Mouse (Mus musculus) spleen, adult 2 months (tissue): ENCODE results near the gene Gm49355. TPM values are rescaled to one million over a fixed set of nuclear protein-coding genes. Genes with fewer than 3 reads are reported as not detected.

Experiments
- DNase-seq, 2 experiments: peaks; one replicate each; pipeline versions ENCODE4 v3.0.0 to v3.0.0-alpha.2; 2012 to 2021; ENCODE audit warnings: low spot score in 2 of 2, low read depth in 1 of 2
- H3K27ac ChIP-seq: fragments of 200-500 bp; 2 replicates; pipeline ENCODE4 v1.5.1; 2012; ENCODE audit warnings: low read length, inconsistent platforms; ENCODE audit not compliant: insufficient read depth
- H3K27me3 ChIP-seq: fragments of 200-500 bp; 2 replicates; pipeline ENCODE4 v1.6.1; 2012; ENCODE audit warnings: mild to moderate bottlenecking, moderate library complexity, low read length, inconsistent platforms; ENCODE audit not compliant: control insufficient read depth, insufficient read depth
- H3K36me3 ChIP-seq: fragments of 200-500 bp; 2 replicates; pipeline ENCODE4 v1.6.1; 2012; ENCODE audit warnings: mild to moderate bottlenecking, low read length, inconsistent platforms; ENCODE audit not compliant: control insufficient read depth, insufficient read depth
- H3K4me1 ChIP-seq: fragments of 200-500 bp; 2 replicates; pipeline ENCODE4 v1.6.1; 2011; ENCODE audit warnings: inconsistent platforms; ENCODE audit not compliant: control insufficient read depth, insufficient read depth, insufficient read length
- H3K4me3 ChIP-seq: fragments of 200-500 bp; 2 replicates; pipeline ENCODE4 v1.5.1; 2011; ENCODE audit warnings: mild to moderate bottlenecking, inconsistent platforms; ENCODE audit not compliant: insufficient read depth, insufficient read length; ENCODE audit errors: extremely low read depth
- CTCF ChIP-seq: fragments of 200-500 bp; IDR thresholded peaks from 2 replicates; pipeline ENCODE4 v1.5.1; 2011; ENCODE audit warnings: mild to moderate bottlenecking, inconsistent platforms; ENCODE audit not compliant: insufficient read depth, insufficient read length, insufficient replicate concordance; ENCODE audit errors: extremely low read depth
- POLR2A ChIP-seq: fragments of 200-500 bp; IDR thresholded peaks from 2 replicates; pipeline ENCODE4 v1.6.1; 2011; ENCODE audit warnings: low read depth, low read length, inconsistent platforms
- WGBS: fragments of 180-500 bp; shearing (Covaris S2); methylation state at CpG from one replicate; pipeline ENCODE4 v1.1.7; 2018; 5-methylcytosine and 5-hydroxymethylcytosine counted together
- polyA plus RNA-seq: library from polyadenylated mRNA; depleted of rRNA; stranded (reverse); fragments of >200 nt; gene quantifications from 2 replicates; pipeline ENCODE4 v1.2.3, GENCODE M21; 2012

Gm49355 gene
- polyA plus RNA-seq, 1 experiment: 0.06 TPM

DNA sequence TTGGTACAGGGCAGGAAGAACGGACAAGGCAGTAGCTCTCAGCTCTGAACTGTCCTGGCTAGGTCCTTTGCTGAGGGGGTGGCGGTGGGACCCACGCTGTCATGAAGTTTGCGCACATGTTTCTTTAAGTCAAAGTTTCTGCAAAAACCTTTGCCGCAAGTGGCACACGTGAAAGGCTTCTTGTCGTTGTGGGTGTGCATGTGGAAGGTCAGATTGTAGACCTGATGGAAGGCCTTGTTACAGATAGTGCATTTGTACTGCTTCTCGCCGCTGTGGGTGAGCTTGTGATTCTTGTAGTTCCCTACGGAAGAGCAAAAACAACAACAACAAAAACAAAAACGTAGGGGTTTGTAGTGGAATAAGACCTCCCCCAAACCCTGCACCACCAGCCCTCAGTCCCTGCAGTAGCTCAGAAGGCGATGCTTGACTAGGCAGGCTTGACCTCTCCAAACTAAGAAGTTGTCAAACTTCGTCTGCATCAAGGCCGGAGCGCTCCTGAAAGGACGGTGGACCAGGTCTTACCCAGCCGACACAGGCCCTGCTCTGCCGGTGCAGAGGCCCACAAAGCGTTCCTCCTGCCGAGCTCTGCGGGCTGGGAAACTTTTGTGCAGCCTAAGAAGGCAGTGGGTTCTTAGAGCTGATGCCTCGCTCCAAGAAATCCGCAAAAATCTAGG lies 58.8 kb downstream of the Gm49355 start:
- no peak overlapping the region for H3K27ac ChIP-seq
- H3K27me3 ChIP-seq: peaks cover 31% of the 10 kb centered on the region
- 7% methylated on average over 23 of the region's 23 CpGs for WGBS
- H3K36me3 ChIP-seq: no peaks in the 10 kb centered on the region
- H3K4me3 ChIP-seq: no peak overlapping the region
- H3K4me1 ChIP-seq: no peaks in the 10 kb centered on the region
- no peak for DNase-seq
- TF ChIP-seq CTCF: no peak
- no peak for TF ChIP-seq POLR2A

DNA sequence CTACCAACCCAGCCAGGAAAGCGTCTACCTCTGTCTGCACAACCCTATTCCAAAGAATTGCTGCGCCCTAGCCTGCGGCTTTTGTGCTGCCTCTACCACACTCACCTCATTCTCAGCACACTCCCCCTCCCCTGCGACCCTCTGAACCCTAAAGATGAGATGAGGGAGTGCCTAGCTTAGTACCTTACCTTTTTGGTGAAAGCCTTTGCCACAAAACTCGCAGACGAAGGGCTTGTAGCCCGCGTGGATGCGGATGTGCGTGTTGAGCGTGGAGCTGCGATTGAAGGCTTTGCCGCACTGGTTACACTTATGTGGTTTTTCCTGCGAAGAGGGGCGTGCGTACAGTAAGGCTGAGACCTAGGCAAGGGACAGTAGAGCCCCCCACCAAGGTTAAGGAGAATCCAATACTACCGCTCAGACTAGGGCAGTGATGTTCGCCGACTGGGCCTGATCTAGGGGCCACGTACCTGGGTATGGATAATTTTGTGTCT lies 59.7 kb downstream of the Gm49355 start:
- Histone ChIP-seq H3K27me3 (peaks cover 30% of the 10 kb centered on the region), H3K4me1 (no peaks in the 10 kb centered on the region), H3K36me3 (no peaks in the 10 kb centered on the region), H3K4me3 (no peak overlapping the region), H3K27ac (no peak overlapping the region)
- TF ChIP-seq POLR2A (no peak), CTCF (no peak)
- 11% methylated on average over 20 of the region's 20 CpGs for whole genome bisulfite sequencing
- no peak for DNase-seq

DNA sequence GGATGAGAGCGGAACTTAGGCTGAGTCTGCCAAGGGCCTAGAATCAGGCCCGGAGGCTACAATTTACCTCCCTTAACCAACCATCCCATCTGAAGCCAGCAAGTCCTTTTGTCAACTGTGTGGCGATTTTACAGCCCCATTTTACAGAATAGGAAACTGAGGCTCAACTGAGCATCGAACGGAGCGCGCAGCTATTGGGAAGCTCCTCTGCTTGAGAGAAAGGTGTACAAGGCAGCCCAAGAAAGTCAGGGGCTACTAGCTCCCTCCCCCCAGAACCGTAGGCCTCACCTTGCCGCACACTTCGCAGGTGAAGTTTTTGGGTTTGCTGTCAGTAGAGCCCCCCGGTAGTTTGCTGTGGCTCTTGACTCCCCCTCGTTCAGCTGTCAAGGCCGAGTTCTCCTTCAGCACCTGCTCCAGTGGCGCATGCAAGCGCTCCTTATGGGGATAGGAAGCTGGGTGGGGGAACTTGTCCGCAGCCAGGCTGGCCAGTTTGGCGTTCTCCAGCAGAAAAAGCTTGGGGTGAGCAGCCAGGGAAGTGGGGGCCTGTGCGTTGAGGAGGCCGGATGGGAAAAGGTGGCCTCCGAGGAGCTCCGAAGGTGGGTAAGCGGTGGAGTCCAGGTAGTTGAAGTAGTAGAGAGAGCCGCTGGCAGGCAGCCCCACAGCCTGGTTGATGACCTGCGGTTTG lies 60.4 kb downstream of the Gm49355 start:
- no peak overlapping the region for H3K27ac ChIP-seq
- no peaks in the 10 kb centered on the region for H3K4me1 ChIP-seq
- DNase-seq: no peak
- H3K36me3 ChIP-seq: no peaks in the 10 kb centered on the region
- TF ChIP-seq POLR2A: no peak
- TF ChIP-seq CTCF: no peak
- peaks cover 32% of the 10 kb centered on the region for H3K27me3 ChIP-seq
- WGBS: 11% methylated on average over 24 of the region's 24 CpGs
- no peak overlapping the region for H3K4me3 ChIP-seq

DNA sequence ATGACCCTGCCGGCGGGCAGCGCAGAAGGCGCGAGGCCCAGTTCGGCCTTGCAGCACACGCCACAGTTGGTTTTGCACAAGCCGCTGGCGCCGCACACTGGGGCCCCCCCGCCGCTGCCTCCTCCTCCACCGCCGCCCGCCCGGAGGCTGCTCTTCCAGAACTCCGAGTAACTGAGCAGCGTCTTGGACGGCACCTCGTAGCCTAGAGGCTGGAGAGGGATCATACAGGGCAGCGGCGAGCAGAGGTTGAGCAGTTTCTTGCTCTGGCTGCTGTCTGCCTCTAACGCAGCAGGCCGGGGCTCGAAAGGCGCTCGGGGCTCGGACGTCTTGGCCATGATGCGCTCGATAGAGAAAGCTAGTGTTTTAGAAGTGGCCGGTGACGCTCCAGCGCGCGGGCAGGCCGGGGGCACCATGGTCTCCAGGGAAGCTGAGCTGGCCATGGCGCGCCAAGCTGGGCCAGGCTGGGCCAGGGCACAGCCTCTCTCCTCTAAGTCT lies 61.0 kb downstream of the Gm49355 start:
- no peak for DNase-seq
- Histone ChIP-seq H3K27ac (no peak overlapping the region), H3K27me3 (peaks cover 32% of the 10 kb centered on the region), H3K36me3 (no peaks in the 10 kb centered on the region), H3K4me3 (no peak overlapping the region), H3K4me1 (no peaks in the 10 kb centered on the region)
- TF ChIP-seq CTCF (no peak), POLR2A (no peak)
- WGBS: 2% methylated on average over 39 of the region's 39 CpGs

DNA sequence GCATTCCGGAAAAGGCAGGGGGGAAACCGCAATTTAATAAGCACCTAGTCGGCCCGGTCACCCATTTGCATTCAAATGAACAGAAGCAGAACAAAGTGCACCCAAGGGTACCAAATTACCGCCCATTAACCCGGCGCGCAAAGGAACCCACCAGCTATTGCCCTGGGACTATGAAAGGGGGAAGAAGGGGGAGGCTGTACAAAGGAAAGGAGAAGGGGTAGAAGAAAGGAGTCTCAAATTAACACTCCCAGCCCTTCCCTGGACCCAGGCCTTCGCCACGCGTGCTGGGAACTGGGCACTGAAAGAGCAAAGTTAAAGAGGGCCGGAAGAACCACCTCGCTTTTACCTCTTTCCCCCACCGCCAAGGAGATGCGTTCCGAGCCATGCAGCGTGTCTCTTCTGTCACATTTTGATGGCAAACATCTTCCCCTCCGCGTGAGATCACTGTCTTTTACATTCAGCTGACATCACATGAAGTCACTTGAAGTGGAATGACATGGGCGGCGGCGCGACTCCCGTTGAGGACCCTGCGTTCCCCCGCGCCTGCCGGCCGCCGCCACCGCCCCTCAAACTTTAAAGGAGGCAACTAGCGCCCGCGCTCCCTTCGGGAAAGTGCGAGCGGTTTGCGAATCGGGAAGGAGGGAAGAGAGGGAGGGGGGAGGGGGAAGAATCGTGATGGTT lies 61.6 kb downstream of the Gm49355 start:
- Histone ChIP-seq H3K36me3 (no peaks in the 10 kb centered on the region), H3K4me1 (no peaks in the 10 kb centered on the region), H3K4me3 (no peak overlapping the region), H3K27me3 (peaks cover 32% of the 10 kb centered on the region), H3K27ac (no peak overlapping the region)
- no peak for TF ChIP-seq CTCF
- no peak for TF ChIP-seq POLR2A
- no peak for DNase-seq
- WGBS: 4% methylated on average over 40 of the region's 40 CpGs

DNA sequence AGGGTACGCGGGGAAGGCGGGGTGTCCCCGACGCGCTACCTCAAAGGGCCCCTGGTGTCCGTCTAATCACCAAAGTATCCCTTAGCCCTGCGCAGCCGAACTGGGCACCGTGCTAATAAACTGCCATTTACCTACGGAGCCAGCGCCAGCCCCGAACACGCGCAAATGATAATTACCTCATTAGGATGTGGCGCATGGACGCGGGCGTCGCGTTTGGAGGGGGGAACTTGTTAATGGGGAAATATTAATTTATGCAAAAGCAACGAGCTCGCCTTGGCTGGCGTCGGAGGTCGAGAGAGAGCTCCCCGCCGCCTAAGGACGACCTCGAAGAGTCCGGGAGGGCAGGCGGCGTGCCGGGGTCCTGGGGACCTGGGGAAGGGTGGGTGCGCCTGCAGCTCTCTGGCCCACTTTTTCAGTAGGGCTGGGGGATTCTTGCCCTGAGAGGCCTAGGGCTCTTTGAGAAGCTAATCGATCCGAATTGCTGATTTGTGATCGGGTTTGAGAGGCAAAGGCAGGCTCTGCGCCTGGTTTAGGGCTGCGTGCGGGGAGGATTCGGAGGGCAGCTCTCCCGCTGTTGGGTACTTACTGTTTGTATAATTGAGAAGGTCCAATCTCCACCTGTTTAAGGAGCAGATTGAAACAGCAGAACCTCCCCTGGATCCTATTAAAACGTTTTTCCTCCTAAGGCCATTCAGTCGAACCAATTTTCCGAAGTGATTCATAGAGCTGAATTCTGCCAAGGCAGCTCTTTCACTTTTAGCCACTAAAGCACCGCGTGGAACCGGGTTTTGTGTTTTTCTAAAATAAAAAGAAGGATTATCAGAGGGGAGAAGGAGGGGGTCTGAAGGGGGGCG lies 62.5 kb downstream of the Gm49355 start:
- no peak overlapping the region for H3K27ac ChIP-seq
- no peaks in the 10 kb centered on the region for H3K36me3 ChIP-seq
- DNase-seq: no peak
- H3K4me3 ChIP-seq: no peak overlapping the region
- 4% methylated on average over 50 of the region's 50 CpGs for WGBS
- H3K4me1 ChIP-seq: no peaks in the 10 kb centered on the region
- TF ChIP-seq CTCF: no peak
- no peak for TF ChIP-seq POLR2A
- H3K27me3 ChIP-seq: peaks cover 32% of the 10 kb centered on the region
